Mouse (Mus musculus) gastrocnemius, adult 2 months (tissue): ENCODE measurements around the gene Spata33. TPM values are rescaled to one million over a fixed set of nuclear protein-coding genes. Genes with fewer than 3 reads are reported as not detected.
A peak's percentile ranks its signal among the peaks of the same experiment; 100 is the strongest.
"Not testable (repeated sequence)": the region's sequence is repeated elsewhere in the genome, so short reads cannot be mapped to it uniquely, and the experiment has no call there.

ENCODE experiments used
- DNase-seq: peaks from one replicate; pipeline ENCODE4 v3.0.0; 2022
- H3K27ac ChIP-seq: fragments of 200-600 bp; 2 replicates; pipeline ENCODE4 v1.8.1; 2022; ENCODE audit warnings: mild to moderate bottlenecking
- H3K4me3 ChIP-seq: fragments of 200-600 bp; 2 replicates; pipeline ENCODE4 v1.8.1; 2022; ENCODE audit warnings: mild to moderate bottlenecking, moderate library complexity
- CTCF ChIP-seq: fragments of 200-600 bp; IDR thresholded peaks from 2 replicates; pipeline ENCODE4 v1.8.1; 2022; ENCODE audit warnings: antibody characterized with exemption, mild to moderate bottlenecking, moderate library complexity
- intact Hi-C: fragments of 180-260 bp; cut with DNase I; formaldehyde crosslinking; loops from one replicate; pipeline ENCODE4 v1.15.1; 2025
- total RNA-seq, 2 experiments: library from RNA; stranded (reverse); gene quantifications; 2 replicates each; pipeline ENCODE4 v1.2.3; 2021

Spata33 gene
- total RNA-seq, 2 experiments from 2014 or later, result 1.2 to 1.8 TPM

GRCm38 (mm10) chr8:123255170-123255569 lies 42.5 kb downstream of the Spata33 start:
- peak overlapping the region; percentile 95 for H3K27ac ChIP-seq
- H3K4me3 ChIP-seq, result peak overlapping the region; percentile 85
- DNase-seq, result no peak
- intact Hi-C loops, result no loop called here
- no peak for TF ChIP-seq CTCF

GRCm38 (mm10) chr8:123257114-123257513 lies 44.5 kb downstream of the Spata33 start:
- no peak for TF ChIP-seq CTCF

GRCm38 (mm10) chr8:123257593-123257992 lies 45.0 kb downstream of the Spata33 start:
- intact Hi-C loops, DNase-seq, H3K4me3 ChIP-seq, H3K27ac ChIP-seq: not testable (repeated sequence)

More at GRCm38 (mm10) chr8:123257114-123257513, 44.5 kb downstream of the Spata33 start:
- Histone ChIP-seq H3K4me3 (no peak overlapping the region), H3K27ac (no peak overlapping the region)
- intact Hi-C loops, result no loop called here
- no peak for DNase-seq

GRCm38 (mm10) chr8:123267926-123268656 lies 55.5 kb downstream of the Spata33 start:
- TF ChIP-seq CTCF, result no peak
- intact Hi-C loops, result no loop called here
- no peak overlapping the region for H3K27ac ChIP-seq
- no peak overlapping the region for H3K4me3 ChIP-seq
- DNase-seq, result no peak

GRCm38 (mm10) chr8:123271147-123271546 lies 58.5 kb downstream of the Spata33 start:
- DNase-seq, result no peak

More at GRCm38 (mm10) chr8:123271147-123271546, 58.5 kb downstream of the Spata33 start:
- no peak overlapping the region for H3K27ac ChIP-seq
- intact Hi-C loops, result no loop called here
- H3K4me3 ChIP-seq, result no peak overlapping the region
- TF ChIP-seq CTCF, result no peak

Other genes starting within 250 kb of the Spata33 start
- gene Ankrd11, start 170.6 kb upstream of the Spata33 start, total RNA-seq, result 10 to 100 TPM; 60.3 to 62.1 TPM
- gene Spg7, start 149.9 kb upstream of the Spata33 start, total RNA-seq, result 10 to 100 TPM; 67.4 to 74.9 TPM
- 100 to 1,000 TPM; 389 to 466 TPM for gene Rpl13, start 110.5 kb upstream of the Spata33 start, total RNA-seq
- under 1 TPM; 0.13 to 0.20 TPM for gene Cpne7, start 95.5 kb upstream of the Spata33 start, total RNA-seq
- 1 to 10 TPM; 2.1 to 2.5 TPM for gene Sult5a1, start 54.5 kb upstream of the Spata33 start, total RNA-seq
- gene Dpep1, start 26.6 kb upstream of the Spata33 start, total RNA-seq, result 10 to 100 TPM; 13.6 to 16.7 TPM
- 10 to 100 TPM; 42.6 to 43.8 TPM for gene Chmp1a, start 69 bp upstream of the Spata33 start, total RNA-seq
- 10 to 100 TPM; 13.0 to 15.2 TPM for gene Cdk10, start 12.0 kb downstream of the Spata33 start, total RNA-seq
- 1 to 10 TPM; 1.5 to 2.3 TPM for gene Spata2l, start 23.4 kb downstream of the Spata33 start, total RNA-seq
- gene Zfp276, start 41.4 kb downstream of the Spata33 start, total RNA-seq, result 1 to 10 TPM; 5.2 to 8.1 TPM
- 10 to 100 TPM; 17.7 to 18.3 TPM for gene Vps9d1, start 41.5 kb downstream of the Spata33 start, total RNA-seq
- gene Fanca, start 105.7 kb downstream of the Spata33 start, total RNA-seq, result not detected
- not detected for gene Spire2, start 119.9 kb downstream of the Spata33 start, total RNA-seq
- gene Tcf25, start 160.9 kb downstream of the Spata33 start, total RNA-seq, result 100 to 1,000 TPM; 134 to 140 TPM
- not detected for gene Mc1r, start 194.3 kb downstream of the Spata33 start, total RNA-seq
- not detected for gene Tubb3, start 198.6 kb downstream of the Spata33 start, total RNA-seq
- gene Def8, start 210.7 kb downstream of the Spata33 start, total RNA-seq, result 10 to 100 TPM; 38.5 to 39.1 TPM